Mouse (Mus musculus) midbrain, postnatal 0 days (tissue): ENCODE results near the gene Mrrf. TPM values are rescaled to one million over a fixed set of nuclear protein-coding genes. Genes with fewer than 3 reads are reported as not detected.

Source experiments
- ATAC-seq: fragments of 200-750 bp; cut with Nextera tagmentation; 2 replicates; pipeline ENCODE4 v1.8.0; 2017; ENCODE audit warnings: moderate number of reproducible peaks, mild to moderate bottlenecking, moderate TSS enrichment, moderate library complexity; ENCODE audit not compliant: low FRiP score
- DNase-seq: peaks from one replicate; pipeline ENCODE4 v3.0.0-alpha.2; 2015; ENCODE audit warnings: low spot score
- H3K27ac ChIP-seq: fragments of 300-500 bp; sonication (generic); 2 replicates; pipeline ENCODE4 v1.5.1; 2014; ENCODE audit warnings: low read depth, mild to moderate bottlenecking, low read length, mixed read lengths
- H3K27me3 ChIP-seq: fragments of 300-500 bp; sonication (generic); 2 replicates; pipeline ENCODE4 v1.6.1; 2014; ENCODE audit warnings: low read length, control low read depth, mixed read lengths; ENCODE audit not compliant: insufficient read depth
- H3K36me3 ChIP-seq: fragments of 300-500 bp; sonication (generic); 2 replicates; pipeline ENCODE4 v1.6.1; 2014; ENCODE audit warnings: low read length, control low read depth, mixed read lengths; ENCODE audit not compliant: insufficient read depth
- H3K4me1 ChIP-seq: fragments of 300-500 bp; sonication (generic); 2 replicates; pipeline ENCODE4 v1.6.1; 2014; ENCODE audit warnings: mild to moderate bottlenecking, control low read depth, antibody characterized with exemption, low read length, mixed read lengths; ENCODE audit not compliant: insufficient read depth
- H3K4me2 ChIP-seq: fragments of 300-500 bp; sonication (generic); 2 replicates; pipeline ENCODE4 v1.6.1; 2014; ENCODE audit warnings: low read depth, mild to moderate bottlenecking, low read length, mixed read lengths; ENCODE audit not compliant: poor library complexity, severe bottlenecking
- H3K4me3 ChIP-seq: fragments of 300-500 bp; sonication (generic); 2 replicates; pipeline ENCODE4 v1.5.1; 2014; ENCODE audit warnings: low read depth, mild to moderate bottlenecking, low read length, moderate library complexity
- H3K9ac ChIP-seq: fragments of 300-500 bp; sonication (generic); replicated peaks from 2 replicates; pipeline ENCODE4 v1.6.1; 2014; ENCODE audit warnings: mild to moderate bottlenecking, low read length, moderate library complexity, mixed read lengths; ENCODE audit not compliant: poor library complexity, severe bottlenecking
- H3K9me3 ChIP-seq: fragments of 300-500 bp; sonication (generic); 2 replicates; pipeline ENCODE4 v1.6.1; 2016; ENCODE audit warnings: low read length, control low read depth
- CTCF ChIP-seq: IDR thresholded peaks from 2 replicates; pipeline ENCODE4 v1.5.1; 2016; ENCODE audit warnings: antibody characterized with exemption, mild to moderate bottlenecking
- WGBS: fragments of 180-500 bp; shearing (Covaris S2); extraction: QIAGEN DNeasy Blood & Tissue Kit; methylation state at CpG from one replicate; pipeline ENCODE4 v1.1.7; 2014; 5-methylcytosine and 5-hydroxymethylcytosine counted together
- polyA plus RNA-seq: library from polyadenylated mRNA; unstranded; fragments of >200 nt; fragmentation: Nextera tagmentation; extraction: Ambion mirVana; gene quantifications from 2 replicates; pipeline ENCODE4 v1.2.1, GENCODE M21; 2015
- total RNA-seq: library from RNA; depleted of rRNA; stranded (reverse); fragments of >200 nt; gene quantifications from 2 replicates; pipeline ENCODE4 v1.2.3, GENCODE M21; 2014

Gene Mrrf
- total and polyA plus RNA-seq, 2 experiments from 2014 or later, result 12.2 to 16.8 TPM

- DNase-seq (no peak), ATAC-seq (no peak)
- Histone ChIP-seq H3K36me3 (no peaks in the 10 kb centered on the region), H3K4me1 (peaks cover 14% of the 10 kb centered on the region), H3K9ac (no peak overlapping the region), H3K9me3 (no peaks in the 10 kb centered on the region), H3K27me3 (0 out of 2 replicates have a peak, but pooled peaks cover 3% of the 10 kb centered on the region), H3K4me2 (peak overlapping the region; percentile 28; the same call in 1 of the 2 replicates), H3K27ac (no peak overlapping the region), H3K4me3 (no peak overlapping the region)
- no peak for TF ChIP-seq CTCF
- 16% methylated on average over 3 of the region's 3 CpGs for WGBS
Observed at GRCm38 (mm10) chr2:36198882-36199262, 62.7 kb downstream of the Mrrf start.

DNA sequence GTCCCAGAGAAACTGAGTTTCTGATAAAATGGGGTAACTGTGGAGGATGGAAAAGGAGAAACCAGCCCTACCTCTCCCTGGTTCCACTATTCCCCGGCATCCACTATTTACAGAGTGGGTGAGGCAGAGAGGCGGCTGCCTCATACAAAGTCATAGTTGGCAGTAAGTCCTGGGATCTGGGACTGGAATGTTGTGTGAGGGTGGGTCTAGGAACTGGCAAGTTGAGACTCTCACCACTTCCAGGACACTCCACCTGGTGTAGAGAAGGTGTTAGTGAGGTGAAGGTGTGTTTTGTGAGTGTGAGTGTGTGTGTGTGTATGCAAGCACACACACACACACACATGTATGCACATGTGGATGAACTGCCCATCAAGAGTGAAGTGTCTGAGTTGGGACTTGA lies 64.6 kb downstream of the Mrrf start:
- Histone ChIP-seq H3K9me3 (no peaks in the 10 kb centered on the region), H3K4me2 (no peak overlapping the region), H3K4me3 (no peak overlapping the region), H3K27me3 (0 out of 2 replicates have a peak, but pooled peaks cover 3% of the 10 kb centered on the region), H3K4me1 (peaks cover 15% of the 10 kb centered on the region), H3K27ac (no peak overlapping the region), H3K9ac (no peak overlapping the region), H3K36me3 (no peaks in the 10 kb centered on the region)
- TF ChIP-seq CTCF, result no peak
- no peak for ATAC-seq
- 87% methylated on average over 2 of the region's 2 CpGs for WGBS
- DNase-seq, result no peak

DNA sequence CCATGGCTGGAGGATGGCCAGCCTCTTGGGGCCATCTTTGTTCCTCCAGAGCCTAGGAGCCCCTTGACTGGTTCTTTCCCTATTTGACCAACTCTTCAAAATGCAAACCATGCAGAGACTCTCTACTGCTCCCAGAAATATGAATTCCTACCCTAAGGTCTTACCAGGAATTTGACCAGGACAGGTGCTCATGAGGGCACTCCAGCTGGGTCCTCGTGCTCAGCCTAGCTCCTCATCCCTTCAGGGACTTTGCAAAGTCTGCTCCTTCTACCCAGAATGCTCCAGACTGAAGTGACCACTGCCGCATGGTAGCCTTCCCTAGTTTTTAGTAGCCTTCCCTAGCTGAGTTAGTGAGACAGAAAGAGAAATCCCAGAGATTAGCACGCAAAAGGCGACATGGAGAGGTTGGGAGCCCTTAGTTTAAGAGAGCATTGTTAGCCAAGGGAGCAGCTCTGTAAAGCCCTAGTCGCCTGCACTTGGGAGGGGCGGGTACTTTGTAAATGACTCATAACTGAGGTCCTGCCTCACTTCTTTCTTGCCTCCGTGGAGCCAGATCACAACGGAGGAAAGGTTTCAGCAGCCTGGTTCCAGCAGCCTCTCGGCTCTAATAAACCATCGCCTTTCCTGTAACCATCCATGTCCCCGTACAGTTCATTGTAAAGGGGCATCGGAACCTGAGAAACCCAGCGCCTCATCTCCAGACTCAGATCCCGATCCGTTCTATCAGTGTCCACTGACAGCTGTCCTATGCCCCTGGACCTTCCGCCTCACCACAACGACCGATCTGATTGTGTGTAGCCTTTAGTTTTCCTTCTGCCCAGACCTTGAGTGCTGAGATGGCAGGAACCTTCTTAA lies 65.8 kb downstream of the Mrrf start:
- H3K27me3 ChIP-seq, result 0 out of 2 replicates have a peak, but pooled peaks cover 3% of the 10 kb centered on the region
- H3K9ac ChIP-seq, result peak overlapping the region; percentile 59; the same call in 1 of the 2 replicates
- WGBS, result 20% methylated on average over 18 of the region's 18 CpGs
- H3K9me3 ChIP-seq, result no peaks in the 10 kb centered on the region
- peak overlapping the region; percentile 68 for H3K4me2 ChIP-seq
- H3K4me3 ChIP-seq, result peak overlapping the region; percentile 37
- peak overlapping the region; percentile 60; the same call in 1 of the 2 replicates for H3K27ac ChIP-seq
- TF ChIP-seq CTCF, result no peak
- H3K36me3 ChIP-seq, result no peaks in the 10 kb centered on the region
- H3K4me1 ChIP-seq, result peaks cover 15% of the 10 kb centered on the region
- DNase-seq, result no peak
- ATAC-seq, result no peak

DNA sequence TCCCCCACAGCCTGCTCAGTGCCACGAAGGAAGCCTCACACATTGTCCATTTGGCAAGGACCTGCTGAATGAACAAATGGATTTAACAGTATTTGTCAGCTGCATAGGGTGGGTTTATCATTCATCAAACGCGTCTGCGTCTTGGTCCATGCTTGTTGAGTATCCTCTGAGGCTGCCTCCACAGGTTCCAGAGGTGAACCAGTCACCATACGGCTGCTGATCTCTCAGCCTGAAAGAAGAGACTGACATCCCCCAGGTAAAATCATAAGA lies 66.4 kb downstream of the Mrrf start:
- WGBS, result 19% methylated on average over 5 of the region's 5 CpGs
- Histone ChIP-seq H3K9ac (peak overlapping the region; percentile 59; the same call in 1 of the 2 replicates), H3K27me3 (0 out of 2 replicates have a peak, but pooled peaks cover 3% of the 10 kb centered on the region), H3K4me3 (peak overlapping the region; percentile 37), H3K4me2 (peak overlapping the region; percentile 68), H3K36me3 (no peaks in the 10 kb centered on the region), H3K9me3 (no peaks in the 10 kb centered on the region), H3K4me1 (peaks cover 15% of the 10 kb centered on the region), H3K27ac (peak overlapping the region; percentile 60; the same call in 1 of the 2 replicates)
- DNase-seq (peak; percentile 53), ATAC-seq (no peak)
- TF ChIP-seq CTCF, result no peak

DNA sequence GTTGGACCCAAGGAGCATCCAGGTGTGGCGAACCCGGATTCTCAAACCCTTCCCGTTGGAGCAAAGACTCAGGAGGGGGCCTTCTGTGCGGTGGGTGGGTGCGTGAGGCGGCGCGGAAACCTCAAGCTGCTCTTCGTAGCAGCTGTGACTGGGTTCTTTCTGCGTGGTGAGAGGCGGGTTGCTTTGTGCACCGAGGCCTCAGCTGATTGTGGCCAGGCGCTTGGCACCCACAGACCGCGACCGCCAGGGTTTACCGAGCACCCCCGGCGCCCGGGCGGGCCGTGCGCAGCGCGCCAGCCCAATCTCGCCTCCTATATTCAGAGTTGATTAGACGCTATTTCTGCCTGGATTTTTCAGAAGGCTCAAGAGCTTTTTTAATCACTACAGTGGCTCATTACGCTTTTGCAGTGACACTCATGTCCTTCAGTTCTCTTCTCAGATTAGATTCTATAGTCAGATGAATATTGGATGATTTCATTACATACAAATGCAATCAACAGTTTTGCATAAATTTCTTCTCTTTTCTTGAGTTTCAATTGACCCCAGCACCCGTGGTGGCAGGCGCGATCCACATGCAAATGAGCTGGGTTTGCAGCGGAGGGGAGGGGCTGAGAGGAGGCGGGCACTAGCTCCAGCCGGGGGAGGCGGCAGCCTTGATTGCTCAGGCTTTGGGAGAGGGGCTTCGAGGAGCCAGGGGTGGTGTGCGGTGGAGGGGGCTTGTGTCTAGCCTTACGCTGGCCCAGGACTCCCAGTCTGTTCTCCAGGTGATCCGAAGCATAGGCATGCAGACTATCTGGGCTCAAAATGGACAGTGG lies 67.0 kb downstream of the Mrrf start:
- Histone ChIP-seq H3K27me3 (0 out of 2 replicates have a peak, but pooled peaks cover 3% of the 10 kb centered on the region), H3K4me1 (peaks cover 13% of the 10 kb centered on the region), H3K36me3 (no peaks in the 10 kb centered on the region), H3K27ac (peak overlapping the region; percentile 60), H3K4me3 (peak overlapping the region; percentile 37), H3K9ac (peak overlapping the region; percentile 59), H3K4me2 (peak overlapping the region; percentile 68), H3K9me3 (no peaks in the 10 kb centered on the region)
- WGBS, result under 1% methylated on average over 39 of the region's 39 CpGs
- TF ChIP-seq CTCF, result peak; percentile 26
- ATAC-seq (peak; percentile 66; the same call in 1 of the 2 replicates), DNase-seq (peak; percentile 55)
